Mouse (Mus musculus) small intestine, adult 10 weeks (tissue): ENCODE measurements around the gene Mmd2. TPM values are rescaled to one million over a fixed set of nuclear protein-coding genes. Genes with fewer than 3 reads are reported as not detected.

Experiments used
- polyA plus RNA-seq: library from polyadenylated mRNA; stranded (reverse); fragments of 350-450 nt; fragmentation: Illumina TruSeq; extraction: RNeasy Lipid Tissue Mini Kit (QIAGEN cat#74804); gene quantifications from one replicate; pipeline ENCODE4 v1.2.3, GENCODE M21; 2014; ENCODE audit warnings: low replicate concordance

Mmd2 gene
- 0.11 TPM for polyA plus RNA-seq

DNA sequence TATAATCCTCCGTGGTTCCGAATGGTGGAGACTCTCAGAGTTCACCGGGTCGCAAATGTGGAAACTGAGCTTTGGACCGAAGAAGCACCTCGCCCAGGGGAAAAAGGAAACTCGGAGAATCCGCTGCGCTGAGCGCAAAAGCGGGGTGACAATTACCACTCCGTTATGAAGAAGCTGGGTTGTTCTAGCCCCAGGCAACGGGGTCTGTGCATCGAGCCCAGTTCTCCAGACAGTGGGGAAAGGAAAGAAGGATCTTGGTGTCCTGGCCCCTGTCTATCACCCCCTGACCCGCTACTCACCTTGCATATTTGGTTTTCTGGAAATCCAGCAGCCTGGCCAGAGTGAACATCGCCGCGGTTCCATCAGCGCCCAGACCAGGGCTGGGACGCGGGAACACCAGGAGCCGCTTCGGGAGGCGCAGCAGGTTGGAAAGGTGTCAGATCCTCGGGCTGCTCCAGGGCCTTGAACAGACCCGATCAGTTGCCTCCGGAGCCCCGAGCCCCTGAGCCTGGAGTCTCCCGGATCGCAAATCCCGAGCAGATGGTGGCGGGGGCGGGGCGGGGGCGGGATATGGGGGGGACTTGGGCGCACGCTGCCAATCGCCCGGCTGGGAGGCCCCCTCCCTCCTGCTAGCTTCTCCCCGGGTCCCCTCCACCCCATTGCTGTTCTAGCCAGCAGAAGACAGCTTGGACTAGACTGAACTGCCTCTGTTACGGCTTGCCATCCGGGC, at the start of gene Mmd2:
TSS of gene Mmd2 (minus strand) at position 542 of the 730 bp plus-strand sequence.

DNA sequence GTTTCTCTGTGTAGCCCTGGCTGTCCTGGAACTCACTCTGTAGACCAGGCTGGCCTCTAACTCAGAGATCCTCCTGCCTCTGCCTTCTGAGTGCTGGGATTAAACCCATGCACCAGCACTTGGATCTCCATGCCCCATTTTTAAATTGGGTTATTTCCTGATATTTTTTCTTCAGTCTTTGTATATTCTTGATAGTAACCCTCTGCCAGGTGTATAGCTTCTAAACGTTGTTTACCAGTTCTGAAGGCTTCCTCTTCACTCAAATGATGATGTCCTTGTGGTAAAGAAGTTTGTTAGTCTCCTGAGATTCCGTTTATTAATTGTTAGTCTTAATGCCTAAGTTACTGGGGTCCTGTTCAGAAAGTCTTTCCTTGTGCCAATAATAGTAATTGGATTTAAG, 18.8 kb upstream of the Mmd2 start, which contains the start of gene Wipi2:
TSS of gene Wipi2 (plus strand) at position 301 of the 400 bp plus-strand sequence.

DNA sequence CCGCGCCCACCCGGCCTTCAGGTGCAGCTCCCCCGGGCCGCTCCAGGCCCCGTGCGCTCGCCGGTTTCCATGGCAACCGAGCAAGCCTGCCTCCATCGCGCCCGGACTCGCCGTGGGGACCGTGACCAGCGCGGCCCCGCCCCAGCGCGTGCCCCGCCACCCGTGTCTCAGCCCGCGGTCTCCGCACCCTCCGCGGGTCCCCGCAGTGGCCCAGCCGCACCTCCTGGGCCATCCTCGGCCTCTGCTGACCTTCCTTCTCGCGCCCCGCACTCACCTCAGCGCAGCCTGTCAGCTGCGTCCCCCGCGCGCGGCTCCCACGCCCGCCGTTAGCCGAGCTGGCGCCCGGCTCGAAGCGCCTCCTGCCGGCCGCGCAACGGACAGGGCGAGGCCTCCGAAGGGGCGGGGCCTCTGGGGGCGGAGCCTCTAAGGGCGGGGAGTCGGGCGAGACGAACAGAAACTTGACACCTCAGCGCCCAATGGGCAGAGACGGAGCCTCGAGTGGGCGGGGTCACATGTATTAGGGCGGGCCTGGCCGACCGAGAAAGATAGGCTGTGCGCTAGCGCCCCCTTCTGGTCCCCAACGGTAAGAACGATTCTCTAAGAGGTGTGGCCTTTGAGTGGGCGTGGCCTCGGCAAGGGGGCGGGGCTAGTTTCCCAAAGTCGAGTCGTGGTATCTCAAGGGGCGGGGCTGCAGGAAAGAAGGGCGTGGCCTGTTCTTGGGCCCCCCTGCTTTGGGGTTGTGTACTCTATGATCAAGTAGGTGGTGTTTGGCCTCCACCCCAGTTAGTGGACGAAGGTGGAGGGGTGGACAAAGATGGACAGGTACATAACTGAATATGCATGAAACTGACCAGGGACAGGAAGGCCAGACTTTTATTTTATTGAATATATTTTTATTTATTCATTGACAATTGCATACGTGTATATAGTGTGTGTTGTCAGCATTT, 57.6 kb downstream of the Mmd2 start, which contains the start of gene Radil:
TSS of gene Radil (minus strand) at position 393 of the 947 bp plus-strand sequence.

DNA sequence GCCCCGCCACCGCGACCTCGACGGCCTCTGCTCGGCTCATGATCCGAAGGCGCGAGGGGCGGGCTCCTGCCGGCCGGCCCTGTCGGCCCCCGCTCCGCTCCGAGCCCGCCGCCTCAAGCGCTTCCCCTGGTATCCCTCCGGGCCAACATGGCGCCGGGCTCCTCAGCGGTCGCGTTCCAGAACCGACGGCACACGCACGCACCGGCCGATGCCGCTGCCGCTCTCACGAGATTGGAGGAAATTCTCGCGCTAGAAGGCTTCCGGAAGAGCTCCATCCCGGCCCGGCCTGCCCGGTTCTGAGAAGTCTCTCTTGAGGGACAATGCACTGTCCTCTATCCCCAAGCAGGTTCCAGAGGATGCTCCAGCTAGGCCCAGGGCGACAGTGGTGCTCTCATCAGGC, 78.7 kb downstream of the Mmd2 start, which contains the start of gene Papolb:
TSS of gene Papolb (minus strand) at position 162 of the 400 bp plus-strand sequence.

Other genes starting within 250 kb of the Mmd2 start
- 2.9 TPM for gene Foxk1, start 207.3 kb downstream of the Mmd2 start, polyA plus RNA-seq
- gene Ap5z1, start 144.9 kb downstream of the Mmd2 start, polyA plus RNA-seq: 0.59 TPM
- not detected for gene Papolb, start 78.7 kb downstream of the Mmd2 start, polyA plus RNA-seq
- not detected for gene Radil, start 57.7 kb downstream of the Mmd2 start, polyA plus RNA-seq
- gene Wipi2, start 18.9 kb upstream of the Mmd2 start, polyA plus RNA-seq: 9.2 TPM
- not detected for gene Slc29a4, start 83.7 kb upstream of the Mmd2 start, polyA plus RNA-seq
- gene Tnrc18, start 208.9 kb upstream of the Mmd2 start, polyA plus RNA-seq: 0.48 TPM